Mouse (Mus musculus) stomach, postnatal 0 days (tissue): ENCODE results near the gene Anp32a.

Source experiments
- CTCF ChIP-seq: IDR thresholded peaks from 2 replicates; pipeline ENCODE4 v1.5.1; 2016; ENCODE audit warnings: antibody characterized with exemption, low read depth, mild to moderate bottlenecking, moderate library complexity
- EP300 ChIP-seq: optimal IDR thresholded peaks from 2 replicates; pipeline ENCODE3; 2016; ENCODE audit warnings: antibody characterized with exemption

GRCm38 (mm10) chr9:62354838-62355719, 14.0 kb downstream of the Anp32a start:
- TF ChIP-seq EP300: no peak
- no peak for TF ChIP-seq CTCF
